ENCODE assay signal across 8 mouse cellular contexts in genomic region chr7:44398570-44398969, GRCm38 (mm10). TPM values are rescaled to one million over a fixed set of nuclear protein-coding genes. Genes with fewer than 3 reads are reported as not detected.
A peak's percentile ranks its signal among the peaks of the same experiment; 100 is the strongest.
DNase-seq lines count a peak whose midpoint lies in the region; ATAC-seq lines count a peak whose summit lies in the region.

No protein-coding gene starts in this region.

- no peaks in the 10 kb centered on the region for H3K9me3 ChIP-seq in forebrain, embryonic 13.5 days (replicated peaks)
- no peaks in the 10 kb centered on the region for H3K9me3 ChIP-seq in intestine, embryonic 14.5 days (ENCODE audit: control insufficient read depth, low read length)
- no peaks in the 10 kb centered on the region for H3K9me3 ChIP-seq in liver, embryonic 15.5 days (replicated peaks)
- no peaks in the 10 kb centered on the region for H3K9me3 ChIP-seq in neural tube, embryonic 12.5 days

- H3K4me3 ChIP-seq in forebrain, embryonic 13.5 days = no peak overlapping the region
- no peak overlapping the region for H3K4me3 ChIP-seq in intestine, embryonic 14.5 days (ENCODE audit: low read depth, low read length)
- no peak overlapping the region for H3K4me3 ChIP-seq in liver, embryonic 15.5 days (replicated peaks)
- no peak overlapping the region for H3K4me3 ChIP-seq in neural tube, embryonic 12.5 days

- peak; percentile 24 to 33 for DNase-seq in urinary bladder, postnatal 36 days (ENCODE audit: low spot score in 2 of 2)
- DNase-seq in urinary bladder, postnatal 10 days (ENCODE audit: low spot score) = no peak
- peak; percentile 57 for DNase-seq in c-Kit-positive CD71-positive TER-119-positive erythroid progenitor cells, embryonic 14.5 days (ENCODE audit: low spot score)
- DNase-seq in intestine, embryonic 14.5 days (ENCODE audit: low spot score) = no peak
- DNase-seq in thymus, postnatal 4 days = peak; percentile 79

- no peak overlapping the region for H3K9ac ChIP-seq in forebrain, embryonic 13.5 days
- no peak overlapping the region for H3K9ac ChIP-seq in intestine, embryonic 14.5 days (ENCODE audit: low read length)
- no peak overlapping the region for H3K9ac ChIP-seq in liver, embryonic 15.5 days
- H3K9ac ChIP-seq in neural tube, embryonic 12.5 days = no peak overlapping the region

- ATAC-seq in forebrain, embryonic 13.5 days = peak; percentile 55; the same call in 1 of the 2 replicates
- peak; percentile 61 for ATAC-seq in intestine, embryonic 14.5 days (replicated peaks; ENCODE audit: low FRiP score, low TSS enrichment, low read depth)
- peak; percentile 42; the same call in 1 of the 2 replicates for ATAC-seq in liver, embryonic 15.5 days (ENCODE audit: insufficient read depth)
- ATAC-seq in neural tube, embryonic 12.5 days (ENCODE audit: low FRiP score, low read depth) = peak; percentile 48

- no peak overlapping the region for H3K4me2 ChIP-seq in forebrain, embryonic 13.5 days
- H3K4me2 ChIP-seq in intestine, embryonic 14.5 days (ENCODE audit: low read length) = no peak overlapping the region
- H3K4me2 ChIP-seq in liver, embryonic 15.5 days = no peak overlapping the region
- H3K4me2 ChIP-seq in neural tube, embryonic 12.5 days (replicated peaks) = no peak overlapping the region

- 0 out of 2 replicates have a peak, but pooled peaks cover 6% of the 10 kb centered on the region for H3K27me3 ChIP-seq in forebrain, embryonic 13.5 days
- 0 out of 2 replicates have a peak, but pooled peaks cover 3% of the 10 kb centered on the region for H3K27me3 ChIP-seq in intestine, embryonic 14.5 days (replicated peaks; ENCODE audit: control insufficient read depth, insufficient read depth, low read length)
- H3K27me3 ChIP-seq in liver, embryonic 15.5 days = peaks cover 3% of the 10 kb centered on the region; the same call in 1 of the 2 replicates
- no peaks in the 10 kb centered on the region for H3K27me3 ChIP-seq in neural tube, embryonic 12.5 days (replicated peaks)

- 6% methylated on average over 3 of the region's 3 CpGs for WGBS in forebrain, embryonic 13.5 days
- WGBS in intestine, embryonic 14.5 days = 11% methylated on average over 3 of the region's 3 CpGs
- 12% methylated on average over 3 of the region's 3 CpGs for WGBS in liver, embryonic 15.5 days (ENCODE audit: insufficient replicate concordance)
- 19% methylated on average over 3 of the region's 3 CpGs for WGBS in neural tube, embryonic 12.5 days

- H3K27ac ChIP-seq in forebrain, embryonic 13.5 days = no peak overlapping the region
- no peak overlapping the region for H3K27ac ChIP-seq in intestine, embryonic 14.5 days (ENCODE audit: low read depth)
- H3K27ac ChIP-seq in liver, embryonic 15.5 days (replicated peaks) = no peak overlapping the region
- H3K27ac ChIP-seq in neural tube, embryonic 12.5 days = no peak overlapping the region

- H3K36me3 ChIP-seq in forebrain, embryonic 13.5 days (ENCODE audit: poor library complexity, severe bottlenecking) = no peaks in the 10 kb centered on the region
- H3K36me3 ChIP-seq in intestine, embryonic 14.5 days (ENCODE audit: control insufficient read depth, insufficient read depth, low read length) = no peaks in the 10 kb centered on the region
- no peaks in the 10 kb centered on the region for H3K36me3 ChIP-seq in liver, embryonic 15.5 days (replicated peaks)
- H3K36me3 ChIP-seq in neural tube, embryonic 12.5 days = no peaks in the 10 kb centered on the region

- no peaks in the 10 kb centered on the region for H3K4me1 ChIP-seq in forebrain, embryonic 13.5 days
- H3K4me1 ChIP-seq in intestine, embryonic 14.5 days (replicated peaks; ENCODE audit: control insufficient read depth, insufficient read depth, low read length) = no peaks in the 10 kb centered on the region
- H3K4me1 ChIP-seq in liver, embryonic 15.5 days (replicated peaks) = peaks cover 3% of the 10 kb centered on the region; the same call in 1 of the 2 replicates
- H3K4me1 ChIP-seq in neural tube, embryonic 12.5 days = no peaks in the 10 kb centered on the region

RNA-seq across cellular contexts. Expression of gene 1700008O03Rik, which starts 12.9 kb away (rescaled TPM):
- polyA plus RNA-seq in forebrain, embryonic 13.5 days (2015; fragmentation: Nextera tagmentation; extraction: Ambion mirVana) = 0.59 and 1.1 TPM in 2 replicates
- polyA plus RNA-seq in intestine, embryonic 14.5 days (2014; fragmentation: Nextera tagmentation; extraction: Ambion mirVana) = 1.5 and 1.6 TPM in 2 replicates
- polyA plus RNA-seq in liver, embryonic 15.5 days (2015; fragmentation: Nextera tagmentation; extraction: Ambion mirVana) = 0.16 TPM in 1 of 2 replicates, not detected in the other
- polyA plus RNA-seq in neural tube, embryonic 12.5 days (2016; fragmentation: Nextera tagmentation; extraction: Ambion mirVana) = 1.0 and 1.1 TPM in 2 replicates

RNA-seq across cellular contexts. Expression of gene Syt3, which starts 14.7 kb away (rescaled TPM):
- polyA plus RNA-seq in forebrain, embryonic 13.5 days (2015; fragmentation: Nextera tagmentation; extraction: Ambion mirVana) = 10.1 and 10.6 TPM in 2 replicates
- 1.6 and 1.7 TPM in 2 replicates for polyA plus RNA-seq in intestine, embryonic 14.5 days (2014; fragmentation: Nextera tagmentation; extraction: Ambion mirVana)
- not detected in 2 replicates for polyA plus RNA-seq in liver, embryonic 15.5 days (2015; fragmentation: Nextera tagmentation; extraction: Ambion mirVana)
- 10.0 and 10.2 TPM in 2 replicates for polyA plus RNA-seq in neural tube, embryonic 12.5 days (2016; fragmentation: Nextera tagmentation; extraction: Ambion mirVana)

RNA-seq across cellular contexts. Expression of gene Lrrc4b, which starts 30.2 kb away (rescaled TPM):
- polyA plus RNA-seq in forebrain, embryonic 13.5 days (2015; fragmentation: Nextera tagmentation; extraction: Ambion mirVana) = 11.6 and 12.6 TPM in 2 replicates
- polyA plus RNA-seq in intestine, embryonic 14.5 days (2014; fragmentation: Nextera tagmentation; extraction: Ambion mirVana) = 1.3 TPM in 2 replicates
- 0.03 TPM in 1 of 2 replicates, not detected in the other for polyA plus RNA-seq in liver, embryonic 15.5 days (2015; fragmentation: Nextera tagmentation; extraction: Ambion mirVana)
- 10.4 and 12.6 TPM in 2 replicates for polyA plus RNA-seq in neural tube, embryonic 12.5 days (2016; fragmentation: Nextera tagmentation; extraction: Ambion mirVana)

Comparison
In these comparisons a context has a peak if more than half of its experiments do, and no peak if none do; other contexts are left out.
1. DNase-seq: peak in urinary bladder, postnatal 36 days (2 of 2), c-Kit-positive CD71-positive TER-119-positive erythroid progenitor cells, embryonic 14.5 days (single experiment) and thymus, postnatal 4 days (single experiment); none in urinary bladder, postnatal 10 days (single experiment) and intestine, embryonic 14.5 days (single experiment).
2. Peak in every context shown above with its lines, with median percentiles within 50 percentile points of each other: ATAC-seq.